Mouse (Mus musculus) kidney, adult 8-10 months (tissue): ENCODE measurements at regions not wholly inside any gene's neighbourhood (a gene's known extent, or its start where the extent isn't known, plus 50 kb on each side); places are given as distances from the start of the nearest gene placed in this dataset.
A peak's percentile ranks its signal among the peaks of the same experiment; 100 is the strongest.
"Not testable (repeated sequence)": the region's sequence is repeated elsewhere in the genome, so short reads cannot be mapped to it uniquely, and the experiment has no call there.

Experiments used
- DNase-seq, 2 experiments: peaks; one replicate each; pipeline ENCODE4 v3.0.0; 2022

GRCm38 (mm10) chr2:117451818-117452217 is 109.0 kb upstream of the Rasgrp1 start:
- no peak for DNase-seq

DNA sequence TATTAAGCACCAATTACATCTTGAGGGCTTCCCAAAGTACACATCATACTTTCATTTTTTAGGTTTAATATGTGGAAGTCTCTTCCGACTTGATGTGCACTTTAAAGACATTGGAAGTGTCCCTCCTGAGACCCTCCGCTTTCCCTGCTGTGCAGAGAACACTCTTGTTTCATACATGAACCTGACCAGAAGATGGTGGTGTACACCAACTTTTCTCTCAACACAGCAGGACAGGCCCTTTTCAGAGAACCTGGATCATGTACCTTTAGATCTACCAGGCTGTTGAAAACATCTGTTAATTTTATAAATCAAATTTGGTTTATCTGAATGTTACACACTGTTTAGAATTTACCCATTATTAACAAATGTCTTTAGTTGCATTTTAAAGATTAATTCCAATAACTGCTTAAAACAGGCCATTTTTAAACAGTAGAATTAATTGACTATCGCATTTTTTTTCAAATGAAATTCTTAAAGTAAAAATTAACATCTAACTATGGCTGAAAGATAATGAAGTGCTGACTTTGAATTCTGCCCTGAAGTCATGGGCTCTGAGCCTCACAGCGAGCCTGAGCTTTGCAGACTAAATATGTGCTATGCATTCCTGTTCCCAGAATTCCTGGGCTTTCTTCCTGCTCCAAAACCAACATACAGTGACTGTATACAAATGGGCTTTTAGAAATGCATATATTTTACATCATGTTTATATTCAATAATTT is 112.4 kb upstream of the Rasgrp1 start:
- DNase-seq, result no peak

- no peak for DNase-seq
These were observed 113.1 kb upstream of the Rasgrp1 start for GRCm38 (mm10) chr2:117455740-117456455.

DNA sequence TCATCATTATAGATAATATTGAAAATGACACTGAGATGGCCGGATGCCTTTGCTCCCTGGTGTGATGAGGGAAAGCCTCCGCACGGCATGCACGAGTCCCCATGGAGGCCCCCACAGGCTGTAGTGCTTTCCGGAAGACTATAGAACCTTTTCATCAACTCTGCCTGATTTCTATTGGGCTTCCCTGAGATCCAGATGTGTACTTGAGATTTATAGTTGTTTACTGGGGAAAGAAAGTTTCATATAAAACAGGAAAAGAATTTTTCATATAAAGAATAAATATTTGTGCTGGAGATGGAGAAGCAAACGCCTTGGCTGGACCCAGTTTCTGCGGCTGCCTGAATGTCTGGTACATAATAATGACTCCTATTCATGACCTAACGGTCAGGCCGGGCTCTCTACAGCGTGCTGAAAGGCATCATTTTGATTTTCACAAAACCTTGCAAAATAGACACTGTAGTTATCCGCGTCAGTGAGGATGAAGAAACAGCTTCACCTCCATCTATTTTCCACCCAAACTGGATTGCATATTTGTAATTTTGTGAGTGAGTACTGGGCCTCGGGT is 113.7 kb upstream of the Rasgrp1 start:
- DNase-seq, result no peak

DNA sequence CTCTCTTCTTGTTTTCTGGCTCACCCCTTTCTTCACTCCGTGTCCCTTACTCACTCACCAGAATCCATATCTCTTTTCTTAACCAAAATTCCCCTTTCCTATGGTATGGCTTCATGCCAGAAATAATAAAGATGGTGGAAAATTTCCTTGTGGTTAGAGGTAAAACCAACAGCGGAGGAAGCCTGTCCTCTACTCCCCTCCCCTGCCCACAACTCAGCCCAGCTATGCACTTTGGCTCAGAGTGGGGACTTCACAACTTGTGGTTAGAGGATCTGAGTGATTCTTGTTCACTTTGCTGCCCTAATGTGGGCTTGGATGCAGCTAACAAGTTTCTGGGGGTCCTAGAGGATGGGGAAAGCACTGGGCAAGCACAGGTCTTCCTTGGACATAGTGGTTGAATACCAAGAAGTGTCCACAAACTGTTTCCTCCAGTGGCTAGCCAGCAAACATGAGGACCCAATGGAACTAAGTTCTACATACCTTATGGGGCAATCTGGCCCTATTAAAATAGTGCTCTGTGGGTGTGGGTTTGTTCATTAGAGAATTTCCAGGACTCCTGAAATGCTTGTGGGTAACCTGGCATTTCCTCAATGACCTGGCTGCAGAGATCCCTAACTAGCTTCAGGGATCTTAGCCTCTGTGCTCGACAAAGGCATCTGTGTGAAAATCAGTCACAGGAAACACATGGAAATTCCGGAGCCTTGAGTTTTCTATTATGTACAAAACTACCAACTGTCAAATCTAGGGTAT is 118.9 kb upstream of the Rasgrp1 start:
- DNase-seq, result no peak

- no peak for DNase-seq
These were observed 132.2 kb upstream of the Rasgrp1 start for GRCm38 (mm10) chr2:117474885-117475542.

DNA sequence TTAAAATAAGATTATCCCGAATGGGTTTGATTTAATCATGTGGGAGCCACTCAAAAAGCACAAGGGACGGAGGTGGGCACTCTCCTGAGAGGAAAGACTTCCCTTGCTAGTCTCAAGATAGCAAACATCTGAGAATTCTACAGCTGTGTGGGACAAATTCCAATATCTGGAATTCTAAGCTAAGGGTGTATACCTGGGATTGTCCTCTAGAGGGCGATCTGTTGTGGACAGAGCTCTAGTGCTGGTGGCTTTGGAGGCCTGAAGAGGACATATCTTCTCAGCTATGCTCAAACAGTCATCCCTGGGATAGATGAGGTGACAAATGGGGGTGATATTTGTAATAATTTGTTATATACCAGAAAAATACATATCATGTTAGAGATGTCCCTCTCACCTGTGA is 132.8 kb upstream of the Rasgrp1 start:
- no peak for DNase-seq

GRCm38 (mm10) chr2:117477503-117477902 is 134.7 kb upstream of the Rasgrp1 start:
- not testable (repeated sequence) for DNase-seq

- not testable (repeated sequence) for DNase-seq
These were observed 136.6 kb upstream of the Rasgrp1 start for GRCm38 (mm10) chr2:117479244-117480009.

- no peak for DNase-seq
These were observed 143.6 kb upstream of the Rasgrp1 start for GRCm38 (mm10) chr2:117486447-117486846.

DNA sequence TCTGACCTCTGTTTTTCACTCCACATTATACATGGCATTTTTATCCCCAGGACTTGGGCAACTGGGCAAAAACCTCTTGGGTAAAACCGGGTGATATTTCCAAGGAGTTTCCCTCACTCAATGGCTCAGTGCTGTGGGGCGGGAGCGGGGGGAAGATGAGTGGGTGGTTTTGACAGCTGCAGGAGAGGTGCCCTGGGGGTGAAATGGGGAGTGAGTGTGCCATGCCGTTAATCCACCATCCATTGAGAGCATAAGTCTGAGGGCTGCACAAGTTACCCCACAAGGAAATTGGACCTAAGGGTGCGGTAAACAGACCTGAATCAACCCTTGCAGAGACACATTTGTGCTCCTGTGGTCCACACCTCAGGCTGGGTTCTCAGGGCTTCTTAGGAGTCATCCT is 155.8 kb upstream of the Rasgrp1 start:
- DNase-seq, result no peak

GRCm38 (mm10) chr2:117502611-117503010 is 159.8 kb upstream of the Rasgrp1 start:
- DNase-seq, result no peak

- DNase-seq, result no peak
These were observed 168.9 kb upstream of the Rasgrp1 start for GRCm38 (mm10) chr2:117511737-117512136.

DNA sequence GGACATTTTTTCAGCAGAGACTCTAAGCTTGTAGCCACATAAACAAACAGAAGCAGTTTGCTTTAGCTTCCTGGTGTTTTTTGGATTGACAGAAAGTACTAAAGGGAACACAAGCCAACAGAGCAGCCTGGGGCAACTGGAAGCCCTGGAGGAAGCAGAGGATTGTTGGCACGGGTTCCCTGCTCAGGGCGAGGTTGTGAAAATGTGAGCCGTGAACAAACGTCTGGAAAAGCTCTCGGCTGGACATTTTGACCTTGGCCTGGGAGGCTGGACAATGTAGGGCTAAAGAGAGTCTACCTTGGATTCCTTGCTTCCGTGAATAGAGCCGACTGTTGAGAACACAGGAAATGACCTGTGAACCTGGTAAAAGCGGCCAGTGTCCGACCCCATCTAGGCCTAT is 169.8 kb upstream of the Rasgrp1 start:
- DNase-seq, result no peak

GRCm38 (mm10) chr2:117524437-117524836 is 181.6 kb upstream of the Rasgrp1 start:
- DNase-seq, result no peak

DNA sequence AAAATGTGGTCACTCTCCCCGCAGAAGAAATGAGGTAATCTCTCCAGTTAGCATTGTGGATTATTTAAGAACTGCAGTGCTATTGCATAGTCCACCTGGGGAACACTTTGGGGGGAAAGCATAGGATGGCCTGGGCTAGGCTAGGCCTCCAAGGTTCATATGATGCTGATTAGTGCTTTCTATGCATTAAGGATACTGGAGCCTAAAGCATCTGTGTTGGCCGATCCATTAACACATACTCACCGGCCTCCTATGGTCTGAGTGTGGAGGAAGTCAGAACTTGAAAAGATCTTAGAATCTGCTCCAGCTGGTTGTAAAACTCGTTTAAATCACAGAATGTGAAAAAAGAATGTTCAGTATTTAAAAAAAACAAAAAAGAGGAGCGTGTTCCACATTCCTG is 196.1 kb upstream of the Rasgrp1 start:
- DNase-seq, result no peak

GRCm38 (mm10) chr2:117539285-117539684 is 196.5 kb upstream of the Rasgrp1 start:
- no peak for DNase-seq

- peak; percentile 47 to 65 for DNase-seq
These were observed 198.7 kb upstream of the Rasgrp1 start for GRCm38 (mm10) chr2:117541471-117541870.

DNA sequence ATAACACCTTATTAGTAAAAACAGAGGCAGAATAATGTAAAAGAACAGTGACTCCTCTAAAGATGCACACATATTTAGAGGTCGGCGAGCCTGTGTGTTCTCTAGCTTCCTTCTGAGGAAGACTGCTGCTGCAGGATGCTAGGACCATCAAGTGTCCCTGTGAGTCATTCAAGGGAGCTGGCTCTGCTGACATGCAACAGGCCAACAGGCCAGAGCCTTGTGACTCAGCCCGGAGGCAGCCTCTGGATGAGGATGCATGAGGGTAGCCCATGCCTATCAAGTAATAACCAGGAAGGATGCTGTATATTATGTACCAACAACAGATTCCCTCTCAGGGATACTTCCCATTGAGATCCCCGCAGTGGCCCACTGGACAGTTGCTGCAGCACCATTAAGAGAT is 199.5 kb upstream of the Rasgrp1 start:
- DNase-seq, result no peak

DNA sequence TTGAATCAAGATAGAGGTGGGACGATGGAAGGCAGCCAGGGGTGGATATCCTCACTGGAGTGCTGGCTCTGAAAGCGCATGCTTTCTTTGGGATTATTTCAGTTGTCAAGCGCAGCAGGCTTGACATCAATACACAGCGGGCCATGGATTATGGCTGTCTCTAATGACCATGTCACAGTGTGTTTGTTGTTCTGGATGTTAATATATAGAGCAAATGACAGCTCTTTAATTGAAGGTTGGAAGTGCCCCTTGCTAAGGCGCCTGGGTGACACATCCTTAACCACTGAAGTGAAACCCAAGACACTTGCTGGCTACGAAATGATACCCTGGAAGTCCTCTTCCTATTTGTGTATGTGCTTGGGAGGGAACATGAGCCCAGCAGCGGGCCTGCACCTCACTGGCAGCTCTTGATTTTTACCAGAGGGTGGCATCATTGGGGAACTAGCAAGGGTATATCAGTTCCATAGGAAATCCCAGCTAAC is 200.5 kb upstream of the Rasgrp1 start:
- no peak for DNase-seq

- no peak for DNase-seq
These were observed 205.5 kb upstream of the Rasgrp1 start for GRCm38 (mm10) chr2:117548273-117548672.

DNA sequence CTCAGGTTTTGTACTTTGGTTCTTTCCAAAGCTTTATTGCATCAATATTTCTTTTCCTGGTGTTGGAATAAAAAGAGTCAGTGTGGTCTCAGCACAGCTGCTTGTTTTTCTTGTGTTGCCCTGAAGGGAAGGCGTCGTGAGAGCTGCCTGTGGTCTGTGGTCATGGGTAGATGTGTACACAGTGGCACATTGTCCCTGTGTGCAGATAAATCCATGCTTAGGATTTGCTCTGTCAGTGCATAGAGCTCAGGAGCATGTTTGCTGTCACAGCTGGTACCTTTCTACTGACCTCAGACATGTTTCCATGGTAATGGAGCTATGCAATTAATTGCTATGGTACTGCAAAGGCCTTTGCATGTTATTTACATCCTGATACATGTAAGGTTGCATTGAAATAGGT is 213.5 kb upstream of the Rasgrp1 start:
- DNase-seq, result no peak
